Mouse (Mus musculus): ENCODE data around the gene Lamb1.

Lamb1 gene

DNA sequence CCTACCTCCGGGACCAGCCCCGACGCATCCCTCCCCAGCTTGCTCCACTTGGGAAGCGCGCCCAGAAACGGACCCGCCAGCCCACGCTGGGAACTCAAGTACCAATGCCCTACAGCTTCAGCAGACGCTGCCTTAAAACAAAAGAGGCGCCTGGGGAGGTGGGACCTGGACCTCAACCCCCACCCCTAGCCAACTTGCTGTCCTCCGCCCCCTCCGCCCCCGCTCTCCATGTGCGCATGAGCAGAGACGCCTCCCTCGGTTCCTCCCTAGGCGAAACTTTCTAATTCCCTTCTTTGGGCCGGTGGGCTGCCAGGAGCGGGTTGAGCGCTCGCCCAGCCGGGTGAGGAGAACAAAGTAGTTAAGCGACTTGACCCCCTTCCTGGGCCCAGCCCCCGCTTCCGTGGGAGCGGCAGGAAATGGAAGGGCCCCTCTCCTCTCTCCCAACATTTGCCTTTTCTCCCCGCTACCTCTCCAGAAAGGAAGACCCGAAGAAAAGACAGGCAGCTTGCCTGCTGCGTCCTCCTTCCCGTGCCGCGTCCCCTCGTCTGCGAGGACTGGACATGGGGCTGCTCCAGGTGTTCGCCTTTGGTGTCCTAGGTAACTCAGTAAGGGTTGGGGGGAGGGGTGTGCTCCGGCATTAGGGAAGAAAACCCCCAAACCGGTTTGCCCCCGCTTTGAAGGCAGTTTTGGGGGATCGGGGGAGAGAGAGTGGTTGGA lies at the start of gene Lamb1:
Gene Lamb1, plus strand, starts transcription at position 230 of the 717 bp plus-strand sequence.
- TF ChIP-seq GATA4 (IDR thresholded peaks at IDR 0.05; ENCODE audit: insufficient replicate concordance, low read length): no peak

DNA sequence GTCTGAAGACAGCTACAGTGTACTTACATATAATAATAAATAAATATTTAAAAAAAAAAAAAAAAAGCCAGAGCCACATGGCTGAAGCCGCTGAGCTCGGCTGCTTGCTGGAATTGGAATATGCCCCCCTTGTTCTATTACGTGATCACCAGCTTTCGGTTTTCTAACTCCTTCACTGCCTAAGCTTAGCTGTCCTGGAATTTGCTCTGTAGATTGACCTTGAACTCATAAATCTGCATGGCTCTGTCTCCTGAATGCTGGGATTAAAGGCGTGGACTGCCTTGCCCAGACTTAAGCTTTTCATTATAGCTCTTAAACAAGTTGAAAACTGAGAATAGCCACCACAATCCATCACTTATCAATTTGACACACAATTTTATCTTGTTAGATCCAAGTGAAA lies 47.8 kb upstream of the Lamb1 start:
- TF ChIP-seq GATA4 (IDR thresholded peaks at IDR 0.05; ENCODE audit: insufficient replicate concordance, low read length): no peak

DNA sequence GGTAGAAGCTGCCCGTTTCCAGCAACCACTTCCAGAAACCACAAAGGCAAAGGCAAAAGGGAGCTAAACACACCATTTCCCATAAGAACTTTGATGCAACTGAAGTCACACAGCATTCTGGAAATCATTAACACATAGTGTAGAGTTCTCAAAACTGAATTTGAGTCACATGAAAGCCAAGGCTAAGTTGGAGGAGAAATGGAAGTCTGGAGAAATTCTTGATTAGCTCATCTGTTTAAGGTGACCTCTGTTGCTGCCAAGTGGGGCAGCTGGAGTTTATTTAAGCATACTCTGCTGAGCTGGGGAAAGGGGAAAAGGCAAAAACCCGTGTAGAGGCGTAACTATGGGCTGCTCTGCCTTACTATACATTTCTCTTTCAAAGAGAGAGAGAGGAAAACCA lies 46.3 kb upstream of the Lamb1 start:
- no peak for TF ChIP-seq GATA4 (IDR thresholded peaks at IDR 0.05; ENCODE audit: insufficient replicate concordance, low read length)

DNA sequence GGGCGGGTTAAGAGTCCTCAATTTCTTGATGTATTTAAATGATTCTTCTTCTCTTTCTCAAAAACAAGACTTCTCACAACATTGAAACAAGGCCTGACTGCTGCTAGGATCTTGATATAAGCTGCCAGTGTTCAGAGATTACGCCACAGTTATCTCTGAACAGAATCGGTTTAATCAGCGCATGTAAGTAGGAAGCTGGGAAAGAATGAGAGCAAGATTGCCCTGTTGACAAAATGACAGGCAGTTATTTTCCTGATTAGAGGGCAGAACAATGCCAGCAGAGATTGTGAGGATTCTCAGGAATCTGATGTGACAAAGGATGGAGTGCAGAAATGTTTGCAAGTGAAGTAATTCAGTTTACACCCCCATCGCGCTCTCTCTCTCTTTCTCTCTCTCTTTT lies 43.5 kb upstream of the Lamb1 start:
- no peak for TF ChIP-seq GATA4 (IDR thresholded peaks at IDR 0.05; ENCODE audit: insufficient replicate concordance, low read length)

DNA sequence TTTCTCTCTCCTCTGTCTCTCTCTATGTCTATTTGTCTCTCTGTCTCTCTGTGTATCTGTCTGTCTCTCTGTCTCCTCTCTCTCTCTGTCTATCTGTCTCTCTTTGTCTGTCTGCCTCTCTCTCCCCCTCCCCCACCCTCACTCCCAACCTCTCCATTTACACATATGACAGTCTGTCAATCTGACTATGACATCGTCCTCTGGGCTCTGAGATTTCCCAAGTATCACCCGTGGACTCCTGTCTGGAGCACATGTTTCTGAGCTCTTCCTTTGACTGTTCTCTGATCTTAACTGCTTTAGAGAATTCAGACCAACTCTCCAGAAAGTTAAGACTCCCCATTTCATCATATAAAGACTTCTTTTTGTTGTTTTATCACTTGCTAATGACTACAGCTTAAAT lies 42.8 kb upstream of the Lamb1 start:
- TF ChIP-seq GATA4 (IDR thresholded peaks at IDR 0.05; ENCODE audit: insufficient replicate concordance, low read length): no peak

DNA sequence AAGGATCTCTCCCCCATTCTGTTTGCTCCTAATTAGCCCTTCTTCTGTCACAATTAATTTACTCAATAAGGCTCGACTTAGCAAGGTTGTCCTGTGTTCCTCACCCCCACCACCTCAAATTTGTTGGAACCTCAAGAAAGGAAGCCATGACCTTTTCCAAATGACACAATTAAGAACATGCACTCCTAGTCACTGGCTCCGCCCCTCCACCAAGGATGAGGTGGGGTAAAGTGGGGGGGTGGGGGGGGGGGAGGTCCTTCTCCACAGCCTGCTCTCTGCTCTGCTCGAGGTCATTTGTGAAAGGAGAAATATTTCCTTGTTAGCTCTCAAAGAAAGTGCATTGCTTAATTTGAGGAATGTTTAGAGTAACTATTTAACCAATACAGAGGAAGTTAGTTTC lies 42.3 kb upstream of the Lamb1 start:
- no peak for TF ChIP-seq GATA4 (IDR thresholded peaks at IDR 0.05; ENCODE audit: insufficient replicate concordance, low read length)

- TF ChIP-seq GATA4 (IDR thresholded peaks at IDR 0.05; ENCODE audit: insufficient replicate concordance, low read length): no peak
Measured at GRCm38 (mm10) chr12:31225451-31225850, 39.6 kb upstream of the Lamb1 start.

DNA sequence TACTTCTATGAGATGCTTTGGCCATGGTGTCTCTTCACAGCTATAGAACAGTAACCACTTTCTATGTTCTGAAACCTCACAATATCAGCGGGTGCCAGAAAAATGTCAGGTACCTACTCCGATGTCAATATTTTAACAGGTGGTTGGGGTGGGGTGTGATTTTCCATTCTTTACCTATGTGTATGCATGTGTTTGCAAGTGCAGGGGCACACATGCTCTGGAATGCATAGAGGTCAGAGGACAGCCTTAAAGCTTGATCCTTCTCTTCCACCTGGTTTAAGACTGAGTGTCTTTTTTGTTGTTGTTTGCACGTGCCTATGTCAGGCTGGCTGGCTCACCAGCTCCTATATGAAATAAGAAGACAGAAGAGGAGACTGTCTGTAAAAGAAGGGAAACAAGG lies 37.9 kb upstream of the Lamb1 start:
- TF ChIP-seq GATA4 (IDR thresholded peaks at IDR 0.05; ENCODE audit: insufficient replicate concordance, low read length): no peak

GRCm38 (mm10) chr12:31228878-31229277 lies 36.2 kb upstream of the Lamb1 start:
- TF ChIP-seq GATA4 (IDR thresholded peaks at IDR 0.05; ENCODE audit: insufficient replicate concordance, low read length): no peak

DNA sequence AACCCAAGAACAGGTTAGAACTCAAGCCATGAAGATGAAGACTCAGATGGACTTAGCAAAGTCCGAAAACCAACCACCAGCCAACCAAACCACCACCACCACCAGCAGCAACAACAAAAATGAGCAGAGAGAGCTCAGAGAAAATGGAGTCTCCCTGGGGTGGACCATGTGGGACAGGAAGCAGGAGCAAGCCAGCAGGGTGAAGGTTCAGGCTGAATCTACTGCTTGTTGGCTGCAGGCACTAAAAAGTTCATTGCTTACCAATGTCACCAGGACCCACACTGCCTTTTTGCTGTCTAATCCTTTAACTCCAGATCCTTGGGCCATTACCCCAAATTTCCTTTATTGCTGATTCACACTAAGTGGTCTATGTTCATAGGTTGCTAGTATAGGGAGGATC lies 32.4 kb upstream of the Lamb1 start:
- TF ChIP-seq GATA4 (IDR thresholded peaks at IDR 0.05; ENCODE audit: insufficient replicate concordance, low read length): no peak

DNA sequence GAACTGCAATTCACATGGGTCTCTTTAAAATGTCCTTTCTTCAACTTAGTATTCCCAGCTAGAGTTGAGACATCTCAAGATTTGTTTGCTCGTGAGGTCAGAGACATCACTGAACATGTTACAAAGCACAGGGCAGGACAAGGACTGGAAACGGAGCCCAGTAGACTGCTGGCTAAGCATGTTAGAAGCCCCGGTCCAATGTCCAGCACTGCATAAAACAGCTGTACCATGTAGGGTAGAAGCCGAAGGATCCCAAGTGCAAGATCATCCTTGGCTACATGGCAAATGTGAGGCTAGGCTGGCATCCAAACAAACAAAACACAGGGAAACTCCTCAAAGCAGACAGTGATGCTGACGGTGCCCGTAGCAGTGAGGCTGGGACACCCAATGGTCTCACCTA lies 30.0 kb upstream of the Lamb1 start:
- no peak for TF ChIP-seq GATA4 (IDR thresholded peaks at IDR 0.05; ENCODE audit: insufficient replicate concordance, low read length)

DNA sequence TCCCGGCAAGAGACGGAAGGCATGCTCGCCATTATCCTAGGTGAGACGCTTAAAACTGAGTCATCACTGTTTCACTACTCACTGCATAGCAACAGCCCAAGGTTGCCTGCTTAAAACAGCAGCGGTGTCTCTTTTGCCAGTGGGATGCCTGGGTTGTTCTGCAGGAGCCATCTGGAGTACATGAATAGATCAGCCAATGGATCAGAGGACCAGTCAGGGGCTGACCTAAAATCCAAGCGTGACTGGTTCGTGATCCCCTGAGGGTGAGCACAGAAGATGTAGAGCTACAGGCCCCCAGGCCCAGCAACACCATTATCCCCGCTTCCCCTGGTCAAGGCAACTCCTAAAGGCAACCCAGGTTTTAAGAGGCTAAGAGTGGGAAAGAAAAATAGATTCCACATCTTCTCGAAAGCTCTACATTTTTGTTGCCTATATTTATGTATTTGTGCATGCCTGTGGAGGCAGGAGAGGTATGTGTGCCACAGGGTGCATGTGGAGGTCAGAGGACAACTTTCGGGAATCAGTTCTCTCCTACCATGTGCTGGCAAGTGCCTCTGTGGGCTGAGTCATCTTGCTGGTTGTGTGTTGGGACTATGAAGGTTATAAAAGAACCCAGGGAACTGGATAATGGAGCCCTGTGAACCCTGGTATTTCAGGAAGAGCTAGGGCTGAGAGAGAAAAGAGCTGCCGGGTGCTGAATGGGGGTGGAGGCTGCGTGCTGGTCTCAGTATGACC lies 28.0 kb upstream of the Lamb1 start:
- no peak for TF ChIP-seq GATA4 (IDR thresholded peaks at IDR 0.05; ENCODE audit: insufficient replicate concordance, low read length)

DNA sequence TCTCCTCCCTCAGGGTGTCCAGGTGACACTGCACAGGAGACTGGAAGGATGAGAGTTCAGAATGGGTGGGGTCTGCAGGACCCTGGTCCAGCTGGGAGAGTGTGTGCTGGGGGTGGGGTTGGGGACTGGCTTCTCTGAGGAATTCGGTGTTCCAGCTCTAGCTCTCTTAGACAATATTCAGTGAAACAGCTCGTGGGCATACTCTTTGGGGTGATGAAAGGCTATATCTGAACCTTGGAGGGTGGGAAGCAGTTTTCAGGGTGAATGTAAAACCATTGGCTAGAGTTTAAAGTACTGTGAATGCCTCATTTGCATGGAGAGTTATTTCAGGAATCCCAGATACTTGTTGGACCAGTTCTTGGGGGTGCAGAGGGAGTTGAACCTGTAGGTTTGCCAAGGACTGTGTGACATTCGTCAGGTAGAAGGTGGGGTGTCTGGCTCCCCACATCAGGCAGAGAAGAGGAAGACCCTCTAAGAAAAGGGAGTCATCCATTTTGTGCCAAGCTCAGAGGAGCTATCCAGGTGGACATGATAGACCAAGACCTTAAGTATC lies 25.9 kb upstream of the Lamb1 start:
- TF ChIP-seq GATA4 (IDR thresholded peaks at IDR 0.05; ENCODE audit: insufficient replicate concordance, low read length): no peak

- TF ChIP-seq GATA4 (IDR thresholded peaks at IDR 0.05; ENCODE audit: insufficient replicate concordance, low read length): no peak
Measured at GRCm38 (mm10) chr12:31239798-31240197, 25.2 kb upstream of the Lamb1 start.

GRCm38 (mm10) chr12:31240470-31240869 lies 24.6 kb upstream of the Lamb1 start, which contains the start of gene Gm6993:
Gm6993 (plus strand) TSS chr12:31240770.
- TF ChIP-seq GATA4 (IDR thresholded peaks at IDR 0.05; ENCODE audit: insufficient replicate concordance, low read length): no peak

Measured in liver, adult (tissue).